Mouse (Mus musculus) neural tube, embryonic 10.5 days (tissue): ENCODE measurements around the gene Misp.

Source experiments
- DNase-seq: peaks from one replicate; pipeline ENCODE4 v3.0.0-alpha.2; 2017; ENCODE audit warnings: low spot score; ENCODE audit errors: extremely low spot score

The Misp gene

DNA sequence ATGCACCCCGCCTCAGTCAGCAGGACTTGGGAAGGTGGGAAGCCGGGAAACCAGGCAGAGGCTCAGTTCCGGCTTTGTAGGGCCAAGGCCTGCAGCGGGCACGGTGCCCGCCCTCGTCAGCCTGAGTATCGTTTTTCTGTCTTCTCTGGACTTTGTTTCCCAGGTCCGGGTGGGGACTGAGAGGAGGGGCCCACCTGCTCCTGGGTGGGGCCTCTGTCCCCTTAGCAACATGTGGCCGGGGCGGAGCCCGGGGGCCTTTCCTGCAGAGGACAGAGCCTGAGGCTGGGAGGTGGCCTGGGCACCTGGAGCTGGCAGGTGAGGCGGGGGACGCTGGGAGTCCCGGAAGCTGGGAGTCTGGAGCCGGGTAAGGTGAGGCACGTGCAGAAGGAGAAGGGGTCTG is 1.6 kb downstream of the Misp start:
- DNase-seq, result no peak

GRCm38 (mm10) chr10:79823011-79823410 is 2.2 kb downstream of the Misp start:
- DNase-seq, result no peak

DNA sequence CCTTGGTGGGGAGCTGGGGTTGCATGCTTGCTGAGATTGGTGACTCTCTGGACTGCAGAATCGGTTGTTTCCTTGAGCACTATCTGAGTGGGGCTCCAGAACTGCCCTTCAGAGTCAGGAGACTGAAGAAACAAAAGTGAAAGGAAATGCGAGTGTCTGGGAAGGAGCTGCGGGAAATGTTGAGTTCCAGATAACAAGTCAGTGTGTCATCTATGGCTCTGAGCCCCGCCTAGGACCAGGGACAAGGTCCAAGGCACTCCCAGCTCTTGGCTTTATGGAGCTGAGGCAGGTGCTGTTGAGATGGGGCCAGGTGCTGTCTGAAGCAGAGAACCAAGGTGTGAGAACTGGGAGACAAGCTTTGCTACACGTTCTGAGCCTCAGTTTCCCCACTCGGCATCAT is 3.6 kb downstream of the Misp start:
- DNase-seq, result no peak

- DNase-seq, result no peak
Observed at GRCm38 (mm10) chr10:79831583-79831982, 10.8 kb downstream of the Misp start.

GRCm38 (mm10) chr10:79832026-79832785 is 11.4 kb downstream of the Misp start:
- DNase-seq, result no peak

GRCm38 (mm10) chr10:79832786-79833181 is 12.0 kb downstream of the Misp start:
- no peak for DNase-seq

GRCm38 (mm10) chr10:79834769-79835398 is 14.1 kb downstream of the Misp start:
- DNase-seq, result peak; percentile 77

- DNase-seq, result no peak
Observed at GRCm38 (mm10) chr10:79836918-79837317, 16.1 kb downstream of the Misp start.

GRCm38 (mm10) chr10:79838151-79838550 is 17.4 kb downstream of the Misp start:
- DNase-seq, result no peak

DNA sequence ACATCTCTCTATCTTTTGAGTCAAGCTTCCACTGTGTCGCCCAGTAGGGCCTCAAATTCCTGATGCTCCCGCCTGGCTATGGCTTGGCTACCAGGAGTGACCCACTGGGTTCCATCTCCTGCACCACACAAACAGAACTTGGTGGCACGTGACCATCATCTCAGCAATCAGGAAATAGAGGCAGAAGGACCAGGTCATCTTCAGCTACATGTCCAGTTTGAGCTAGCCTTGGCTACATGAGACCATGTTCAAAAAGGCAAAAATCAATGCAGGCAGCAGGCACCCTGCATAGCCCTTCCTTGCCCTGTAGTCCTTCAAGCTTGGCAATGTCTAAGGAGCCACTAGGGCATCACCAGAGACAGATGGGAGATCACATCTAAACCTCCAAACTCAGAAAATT is 19.3 kb downstream of the Misp start:
- no peak for DNase-seq

GRCm38 (mm10) chr10:79840644-79841551 is 20.1 kb downstream of the Misp start:
- peak; percentile 68 for DNase-seq

DNA sequence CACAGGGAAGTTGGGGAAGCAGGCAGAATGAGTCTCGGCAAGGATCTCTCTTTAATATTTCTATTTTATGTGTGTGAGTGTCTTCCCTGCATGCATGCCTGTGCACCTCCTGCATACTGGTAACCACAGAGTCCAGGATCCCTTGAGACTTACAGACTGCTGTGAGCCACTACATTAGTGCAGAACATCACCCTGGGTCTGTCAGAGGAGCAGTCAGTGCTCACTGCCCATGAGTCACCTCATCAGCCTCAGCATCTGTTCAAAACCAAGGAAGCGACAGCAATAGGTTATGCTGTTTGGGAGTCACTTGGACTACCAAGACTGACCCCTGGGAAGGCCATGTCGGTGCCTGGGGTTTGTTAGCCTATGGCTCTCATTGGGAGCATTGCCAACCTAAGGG is 21.5 kb downstream of the Misp start:
- no peak for DNase-seq

GRCm38 (mm10) chr10:79843476-79843875 is 22.7 kb downstream of the Misp start:
- no peak for DNase-seq

DNA sequence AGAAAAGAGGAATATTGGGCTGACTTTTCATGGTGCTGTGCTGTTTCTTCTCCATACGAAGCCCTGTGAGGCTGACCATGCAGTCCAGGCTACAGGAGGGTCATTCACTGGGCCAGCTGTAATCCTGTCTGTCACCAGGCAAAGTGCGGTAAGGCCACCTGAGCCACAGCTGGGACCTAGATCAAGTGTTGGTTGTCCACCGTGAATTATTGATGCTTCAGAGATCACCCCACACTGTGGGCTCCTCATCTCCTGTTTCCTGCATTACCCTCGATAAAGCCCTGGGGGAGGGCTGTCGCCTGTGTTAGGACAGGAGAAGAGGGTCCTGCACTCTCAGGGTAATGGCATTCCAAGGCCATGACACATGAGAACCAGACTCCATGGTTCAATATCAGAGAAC is 25.8 kb downstream of the Misp start:
- no peak for DNase-seq

DNA sequence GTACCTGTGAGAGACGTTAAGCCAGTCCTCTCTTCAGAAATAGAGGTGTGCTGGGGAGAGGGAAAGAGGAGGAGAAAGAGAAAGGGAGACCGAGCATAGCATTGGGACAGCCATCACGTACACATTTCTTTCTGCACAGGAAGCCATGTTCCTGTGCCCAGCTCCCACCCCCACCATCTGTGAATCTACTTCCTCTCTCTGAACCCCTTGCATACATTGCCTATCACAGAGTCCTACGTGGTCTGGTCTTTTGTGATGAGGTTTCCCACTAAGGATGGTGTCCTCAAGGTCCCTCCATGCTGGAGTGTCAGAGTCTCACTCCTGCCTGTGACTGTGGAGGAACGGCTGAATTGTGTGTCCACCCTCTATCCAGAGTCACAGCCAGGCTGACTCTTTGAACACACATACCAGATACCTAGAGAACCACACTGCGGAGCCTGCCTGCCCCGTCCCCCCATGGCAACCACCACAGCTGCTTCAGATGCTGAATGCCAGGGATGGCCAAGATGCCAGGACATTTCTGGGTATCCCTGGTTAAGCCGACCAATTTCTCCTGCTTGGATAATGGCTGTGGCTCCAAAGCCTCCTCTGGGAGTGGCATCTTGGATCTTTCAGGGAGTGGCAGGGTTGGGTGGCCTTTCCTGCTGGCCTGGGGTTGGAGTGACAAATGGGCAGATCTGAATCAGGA is 29.3 kb downstream of the Misp start:
- no peak for DNase-seq

DNA sequence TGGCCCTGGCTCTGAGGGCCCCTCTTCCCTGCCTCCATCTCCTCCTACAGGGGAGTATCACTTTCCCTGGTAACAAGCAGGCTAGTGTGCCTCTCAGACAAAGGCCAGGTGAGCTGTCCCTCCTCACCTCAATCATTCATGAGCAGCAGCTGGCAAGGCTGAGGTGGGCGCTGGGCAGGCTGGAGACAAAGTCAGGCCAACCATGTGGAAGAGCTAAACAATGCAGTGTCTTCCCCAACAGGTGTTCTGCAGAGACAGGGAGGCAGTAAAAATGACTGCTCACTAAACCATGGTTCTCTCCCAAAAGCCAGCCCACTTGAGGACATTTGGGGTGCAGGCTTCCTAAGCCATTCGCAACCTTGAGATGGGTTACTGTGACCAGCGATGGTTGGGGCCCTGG is 30.9 kb downstream of the Misp start:
- no peak for DNase-seq

- no peak for DNase-seq
Observed at GRCm38 (mm10) chr10:79852107-79852789, 31.5 kb downstream of the Misp start.

DNA sequence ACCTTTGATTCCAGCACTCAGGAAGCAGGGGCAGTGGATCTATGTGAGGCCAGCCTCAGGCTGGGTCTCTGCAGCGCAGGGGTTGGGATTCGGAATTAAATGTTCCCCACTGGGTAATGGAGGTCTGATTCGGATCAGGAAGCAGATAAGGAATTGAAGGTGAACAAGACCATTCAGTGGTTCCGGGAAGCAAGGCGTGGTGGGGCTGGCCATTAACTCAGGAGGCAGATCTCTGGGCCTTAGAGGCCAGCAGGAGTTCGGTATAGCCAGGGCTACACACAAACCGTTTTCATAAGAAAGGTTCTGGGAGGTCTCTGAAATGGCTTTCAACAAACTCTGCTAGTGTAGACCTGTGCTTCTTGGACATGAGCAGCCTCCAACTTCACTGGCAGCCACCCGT is 32.0 kb downstream of the Misp start:
- no peak for DNase-seq

DNA sequence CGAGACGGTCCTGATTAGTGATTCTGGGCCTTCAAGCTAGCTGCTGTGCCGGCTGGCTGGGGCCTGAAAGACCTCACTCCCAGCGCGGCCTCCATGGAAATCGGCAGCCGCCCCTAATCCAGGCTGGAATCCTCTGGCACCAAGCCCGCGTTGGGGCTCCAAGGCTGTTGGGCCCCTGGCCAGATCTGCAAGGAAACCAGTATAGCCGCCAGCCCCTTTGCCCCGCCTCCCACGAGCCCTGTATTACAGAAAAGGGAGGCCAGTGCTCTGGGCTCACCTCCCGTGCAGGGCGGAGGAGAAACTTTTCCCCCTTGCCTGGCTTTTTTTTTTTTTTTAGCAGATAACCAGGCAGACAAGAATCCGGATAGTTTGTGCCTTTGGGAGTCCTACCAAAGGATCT is 32.6 kb downstream of the Misp start:
- peak; percentile 81 for DNase-seq

GRCm38 (mm10) chr10:79853860-79854795 is 33.3 kb downstream of the Misp start, which contains the start of gene Ptbp1:
Gene Ptbp1, plus strand, starts transcription at chr10:79854427.
- DNase-seq, result peak; percentile 100
